ENCODE assay signal across 10 mouse cellular contexts in genomic region chr14:45996760-45997159, GRCm38 (mm10).
DNase-seq lines count a peak whose midpoint lies in the region; ATAC-seq and TF ChIP-seq lines count a peak whose summit lies in the region.
"Had no signal": no experiment of that assay in that cellular context is flagged by ENCODE, and none has a peak within 500 bp of the region (broad histone marks: within the 10 kb centered on the region; RNA-seq: fewer than 3 reads in every experiment).

No protein-coding gene starts in this region.

- no peaks in the 10 kb centered on the region for H3K27me3 ChIP-seq in heart, embryonic 16.5 days (ENCODE audit: control insufficient read depth, insufficient read depth, low read length)
- no peaks in the 10 kb centered on the region for H3K27me3 ChIP-seq in limb, embryonic 14.5 days (ENCODE audit: control insufficient read depth, insufficient read depth, low read length)
- H3K27me3 ChIP-seq: liver, embryonic 15.5 days had no signal

- H3K9ac ChIP-seq in heart, embryonic 16.5 days (ENCODE audit: low read length), result no peak overlapping the region
- no peak overlapping the region for H3K9ac ChIP-seq in limb, embryonic 14.5 days (ENCODE audit: low read depth, low read length, severe bottlenecking)
- H3K9ac ChIP-seq: forebrain, postnatal 0 days; liver, embryonic 15.5 days had no signal

- H3K4me2 ChIP-seq in heart, embryonic 16.5 days (ENCODE audit: low read depth, low read length), result no peak overlapping the region
- H3K4me2 ChIP-seq in limb, embryonic 14.5 days (replicated peaks; ENCODE audit: low read depth, low read length, severe bottlenecking), result no peak overlapping the region
- H3K4me2 ChIP-seq: liver, embryonic 15.5 days had no signal

- peak; percentile 60 to 64 for DNase-seq in cerebellum, postnatal 10 days
- no peak for DNase-seq in cerebellum, adult 8-10 months
- DNase-seq in 3T3-L1 (ENCODE audit: low read depth, low spot score), result peak; percentile 54
- DNase-seq in limb, embryonic 14.5 days (ENCODE audit: low spot score), result peak; percentile 33
- no peak for DNase-seq in thymus, postnatal 25 days
- DNase-seq in left cerebral cortex, adult 11 months (ENCODE audit: low spot score), result no peak
- DNase-seq: forebrain, postnatal 0 days had no signal

- WGBS in heart, embryonic 16.5 days, result 20% methylated on average over 5 of the region's 5 CpGs
- 57% methylated on average over 5 of the region's 5 CpGs for WGBS in limb, embryonic 14.5 days

- peaks cover 6% of the 10 kb centered on the region for H3K4me1 ChIP-seq in heart, embryonic 16.5 days (ENCODE audit: control insufficient read depth, insufficient read depth, low read length)
- H3K4me1 ChIP-seq in limb, embryonic 14.5 days (ENCODE audit: control insufficient read depth, insufficient read depth, low read length), result peaks cover 11% of the 10 kb centered on the region; the same call in 1 of the 2 replicates
- H3K4me1 ChIP-seq: liver, embryonic 15.5 days had no signal

- H3K36me3 ChIP-seq in heart, embryonic 16.5 days (ENCODE audit: control insufficient read depth, insufficient read depth), result no peaks in the 10 kb centered on the region
- no peaks in the 10 kb centered on the region for H3K36me3 ChIP-seq in limb, embryonic 14.5 days (ENCODE audit: control insufficient read depth, insufficient read depth, low read length)
- H3K36me3 ChIP-seq: liver, embryonic 15.5 days had no signal

- TF ChIP-seq POLR2A in limb, embryonic 14.5 days (IDR thresholded peaks at IDR 0.05; ENCODE audit: borderline replicate concordance, extremely low read depth, insufficient read depth, insufficient read length), result no peak

- no peak overlapping the region for H3K27ac ChIP-seq in heart, embryonic 16.5 days (ENCODE audit: low read length)
- H3K27ac ChIP-seq in limb, embryonic 14.5 days (replicated peaks; ENCODE audit: low read depth, low read length), result no peak overlapping the region
- H3K27ac ChIP-seq: liver, embryonic 15.5 days had no signal

- ATAC-seq in heart, embryonic 16.5 days (replicated peaks; ENCODE audit: extremely low read depth, insufficient read depth, low FRiP score), result peak; percentile 49; the same call in 1 of the 2 replicates
- ATAC-seq in limb, embryonic 14.5 days (ENCODE audit: low FRiP score, low read depth), result no peak
- no peak for ATAC-seq in granulocyte monocyte progenitor cell, adult 5-6 weeks (replicated peaks; ENCODE audit: poor library complexity, severe bottlenecking)
- ATAC-seq: forebrain, postnatal 0 days had no signal

- H3K9me3 ChIP-seq in heart, embryonic 16.5 days (replicated peaks; ENCODE audit: control insufficient read depth, low read length), result no peaks in the 10 kb centered on the region
- no peaks in the 10 kb centered on the region for H3K9me3 ChIP-seq in limb, embryonic 14.5 days (ENCODE audit: control insufficient read depth, low read length)
- H3K9me3 ChIP-seq: liver, embryonic 15.5 days had no signal

- no peak overlapping the region for H3K4me3 ChIP-seq in heart, embryonic 16.5 days (ENCODE audit: low read length)
- H3K4me3 ChIP-seq in limb, embryonic 14.5 days (replicated peaks; ENCODE audit: low read length), result no peak overlapping the region
- H3K4me3 ChIP-seq: liver, embryonic 15.5 days had no signal

Comparison
In these comparisons a context has a peak if more than half of its experiments do, and no peak if none do; other contexts are left out.
1. DNase-seq: peak in cerebellum, postnatal 10 days (2 of 2), 3T3-L1 (single experiment) and limb, embryonic 14.5 days (single experiment); none in cerebellum, adult 8-10 months (single experiment), thymus, postnatal 25 days (single experiment) and left cerebral cortex, adult 11 months (single experiment).